Mouse (Mus musculus) adrenal gland, adult 18-20 months (tissue): Measurements from ENCODE around the gene Gpr3. TPM values are rescaled to one million over a fixed set of nuclear protein-coding genes. Genes with fewer than 3 reads are reported as not detected.

ENCODE experiments used
- DNase-seq, 2 experiments: peaks; one replicate each; pipeline ENCODE4 v3.0.0; 2021 to 2022; ENCODE audit warnings: low spot score in 2 of 2
- total RNA-seq, 2 experiments: library from RNA; stranded (reverse); gene quantifications; 1 replicate in 1 of 2; 2 replicates in 1 of 2; pipeline ENCODE4 v1.2.3; 2021

The Gpr3 gene
- total RNA-seq, 2 experiments from 2014 or later, result 0.26 to 1.2 TPM

DNA sequence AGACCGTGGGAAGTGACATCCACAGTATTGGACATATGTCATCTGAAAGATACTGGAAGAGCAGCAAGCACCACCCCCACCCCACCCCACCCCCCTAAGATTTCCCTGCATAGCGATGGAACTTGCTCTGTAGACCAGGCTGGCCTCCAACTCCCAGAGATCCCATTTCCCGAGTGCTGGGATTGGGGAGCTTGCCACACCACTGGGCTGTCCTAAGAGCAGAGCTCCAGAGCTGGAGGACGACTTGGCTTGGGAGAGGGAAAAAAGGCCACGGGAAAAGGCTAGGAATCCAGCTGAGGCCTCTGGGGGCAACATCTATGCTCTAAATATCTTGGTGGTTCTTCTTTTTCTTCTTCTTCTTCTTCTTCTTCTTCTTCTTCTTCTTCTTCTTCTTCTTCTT lies 22.4 kb upstream of the Gpr3 start:
- DNase-seq, result no peak

DNA sequence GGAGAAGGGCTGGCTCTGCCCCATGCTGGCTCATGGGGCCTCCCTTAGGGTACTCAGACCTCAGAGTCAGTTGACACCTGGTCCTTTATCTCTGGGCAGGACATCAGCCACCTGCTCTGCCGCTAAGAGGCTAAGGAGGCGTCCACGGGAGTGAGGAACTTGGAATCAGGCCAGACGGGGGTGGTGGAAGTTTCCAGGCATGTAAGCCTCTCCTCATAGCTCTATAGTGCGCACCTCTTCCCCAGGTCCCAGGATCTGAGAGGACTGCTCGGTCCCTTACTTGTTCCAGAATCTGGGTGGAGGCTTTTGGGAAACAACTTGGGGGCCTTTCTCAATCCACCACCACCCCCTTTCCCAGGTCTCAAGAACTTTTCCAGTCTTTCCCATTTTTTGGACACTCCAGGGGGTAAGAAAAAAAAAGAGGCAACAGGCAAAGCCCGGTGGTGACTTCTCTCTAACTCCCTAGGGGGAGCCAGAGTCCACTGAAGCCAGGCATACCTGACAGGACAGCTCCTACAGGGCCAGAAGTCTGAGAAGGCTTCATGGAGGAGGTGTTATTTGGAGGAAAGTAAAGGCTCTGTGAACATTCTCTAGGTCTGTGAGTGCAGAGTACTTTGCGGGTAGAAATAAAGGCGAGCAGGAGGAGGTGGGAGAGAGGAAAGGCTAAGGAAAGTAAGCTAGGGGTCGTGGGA lies 21.1 kb upstream of the Gpr3 start:
- DNase-seq, result no peak

DNA sequence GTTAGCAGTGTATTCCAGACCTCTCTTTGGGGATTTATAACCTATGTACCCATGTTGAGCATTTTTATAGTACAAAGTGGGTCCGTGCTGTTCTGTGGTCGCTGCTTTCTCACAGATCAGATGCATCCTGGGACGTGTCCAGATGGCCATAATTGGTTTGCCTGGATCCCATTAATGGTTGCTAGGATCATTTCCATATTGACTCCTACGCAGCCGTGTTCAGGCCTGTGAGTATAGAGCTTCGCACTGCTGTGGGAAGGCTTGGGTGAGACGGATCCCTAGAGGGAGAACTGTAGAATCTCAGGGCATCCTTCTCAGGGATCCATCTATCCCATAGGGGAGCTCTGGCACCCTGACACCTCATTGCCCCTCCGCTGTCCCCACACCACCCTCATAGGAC lies 17.2 kb upstream of the Gpr3 start:
- no peak for DNase-seq

DNA sequence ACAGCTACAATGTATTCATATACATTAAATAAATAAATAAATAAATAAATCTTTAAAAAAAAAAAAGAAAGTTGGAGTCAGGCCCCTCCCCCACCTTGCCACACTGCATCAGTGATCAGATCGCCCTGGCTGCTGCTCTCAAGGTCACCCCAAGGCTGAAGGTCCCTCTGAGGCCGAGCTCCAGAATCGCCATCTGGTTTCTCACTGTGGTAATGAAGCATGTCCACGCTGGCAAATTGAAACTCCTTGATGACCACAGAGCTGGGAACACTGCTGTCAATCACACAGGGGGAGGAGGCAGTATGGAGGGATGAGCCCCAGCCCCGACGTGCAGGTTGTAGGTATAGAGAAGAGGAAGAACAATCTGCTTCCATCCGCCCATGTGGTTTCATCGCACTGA lies 15.3 kb upstream of the Gpr3 start:
- DNase-seq, result no peak

DNA sequence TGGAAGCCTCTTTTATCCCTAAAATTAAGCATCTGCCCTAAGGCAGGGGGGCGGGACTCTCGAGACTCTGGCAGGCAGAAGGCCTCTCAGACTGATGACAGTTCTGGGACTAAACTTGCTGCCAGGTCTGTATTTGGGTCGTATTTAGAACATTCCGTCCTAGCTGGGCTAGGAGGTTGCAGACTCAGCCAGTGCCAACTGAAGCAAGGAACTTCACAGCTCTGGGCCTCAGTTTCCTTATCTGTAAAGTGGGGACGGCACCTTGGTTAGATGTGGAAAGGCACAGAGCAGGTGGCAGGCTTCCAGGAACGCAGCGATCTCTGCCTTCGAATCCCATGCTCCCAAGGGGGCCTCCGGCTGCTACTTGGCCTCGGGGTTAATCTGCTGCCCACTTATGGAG lies 13.7 kb upstream of the Gpr3 start:
- no peak for DNase-seq

DNA sequence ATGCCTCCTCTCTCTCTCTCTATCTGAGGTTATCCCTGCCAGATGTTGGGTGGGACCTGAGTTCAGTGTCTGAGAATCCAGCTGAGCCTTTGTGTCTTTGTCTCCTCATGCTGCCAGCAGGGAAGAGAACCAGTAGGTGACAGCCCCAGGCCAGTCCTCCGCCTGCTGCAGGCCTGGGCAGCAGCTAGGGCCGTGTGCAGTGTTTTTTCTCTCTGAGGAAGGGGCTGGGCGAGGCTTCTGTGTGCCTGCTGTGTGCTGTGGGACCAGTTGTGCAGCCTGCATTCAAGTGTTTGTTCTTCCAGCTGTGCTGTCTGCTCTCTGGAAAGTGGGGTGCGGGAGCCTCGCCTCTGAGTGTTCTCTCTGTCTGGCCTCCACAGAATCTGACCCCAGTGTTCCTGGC lies 11.5 kb upstream of the Gpr3 start:
- DNase-seq, result no peak

DNA sequence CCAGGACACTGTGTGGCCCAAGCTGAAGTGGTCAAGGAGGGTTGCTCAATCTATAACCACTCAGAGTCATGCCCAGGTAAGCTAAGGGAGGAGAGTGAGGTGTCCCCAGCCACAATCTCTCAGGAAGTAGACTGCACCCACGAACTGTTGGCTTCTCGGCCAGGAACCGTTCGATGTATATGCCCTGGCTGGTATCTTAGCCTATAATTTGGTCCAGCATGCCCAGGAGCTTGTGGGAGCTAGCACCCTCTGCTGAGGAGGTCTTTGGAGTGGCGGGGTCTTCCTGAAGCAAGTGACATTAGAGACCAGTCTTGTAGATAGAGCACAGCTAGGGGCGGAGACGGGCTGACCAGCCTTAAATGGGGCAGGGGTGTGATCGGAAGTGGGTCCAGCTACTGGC lies 9.4 kb upstream of the Gpr3 start:
- no peak for DNase-seq

DNA sequence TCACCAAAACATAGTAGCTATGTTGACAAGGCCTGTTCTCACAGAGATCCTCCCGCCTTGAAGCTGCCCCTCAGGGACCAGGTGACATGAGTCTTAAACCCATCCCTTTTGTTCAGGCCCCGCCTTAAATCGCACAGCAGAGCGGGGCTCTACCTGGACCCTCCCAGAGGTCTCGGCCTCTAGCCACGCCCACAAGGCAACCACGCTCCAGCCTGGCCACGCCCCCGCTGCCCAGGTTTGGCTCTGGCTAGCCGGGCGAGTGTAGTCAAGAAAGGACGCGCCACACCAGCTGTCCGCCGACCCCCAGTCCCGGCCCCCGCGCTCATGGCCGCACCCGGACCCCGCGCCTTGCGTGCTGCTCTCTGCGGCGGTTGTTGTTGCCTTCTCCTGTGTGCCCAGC lies 8.3 kb upstream of the Gpr3 start:
- DNase-seq, result no peak

DNA sequence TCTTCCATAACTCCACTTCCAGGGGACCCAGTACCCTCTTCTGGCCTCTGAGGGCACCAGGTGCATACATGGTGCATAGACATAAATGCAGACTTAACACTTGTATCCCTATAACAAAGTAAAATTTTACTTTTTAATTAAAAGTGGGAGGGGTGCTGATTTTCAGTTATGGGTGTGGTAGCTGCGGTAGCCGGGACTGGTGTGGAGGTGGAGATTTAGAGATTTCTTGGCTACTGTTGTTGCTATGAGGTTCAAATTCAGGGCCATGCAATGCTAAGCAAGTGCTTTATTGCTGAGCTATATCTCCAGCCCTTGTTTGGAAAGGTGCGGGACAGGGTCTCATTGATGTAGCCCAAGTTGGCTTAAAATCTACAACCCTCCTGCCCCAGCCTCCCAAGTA lies 6.4 kb upstream of the Gpr3 start:
- DNase-seq, result no peak

DNA sequence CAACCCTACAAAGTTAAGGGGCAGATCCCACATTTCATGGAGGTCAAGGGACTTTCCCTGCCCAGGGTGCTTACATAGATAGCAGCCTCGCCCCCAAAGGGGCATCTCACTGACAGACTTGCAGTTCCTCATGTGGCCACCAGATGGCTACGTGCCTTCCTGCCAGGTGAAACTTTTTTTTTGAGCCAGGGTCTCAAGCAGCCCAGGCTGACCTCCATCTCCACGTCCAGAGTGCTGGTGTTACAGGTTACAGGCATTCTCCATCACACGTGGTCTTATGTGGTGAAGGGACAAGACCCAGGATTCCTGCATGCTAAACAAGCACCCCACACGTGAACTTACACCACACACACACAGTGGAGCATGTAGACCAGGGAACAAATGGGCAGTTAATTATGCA lies 5.3 kb upstream of the Gpr3 start:
- peak in 1 of 2 experiments; percentile 51 for DNase-seq

DNA sequence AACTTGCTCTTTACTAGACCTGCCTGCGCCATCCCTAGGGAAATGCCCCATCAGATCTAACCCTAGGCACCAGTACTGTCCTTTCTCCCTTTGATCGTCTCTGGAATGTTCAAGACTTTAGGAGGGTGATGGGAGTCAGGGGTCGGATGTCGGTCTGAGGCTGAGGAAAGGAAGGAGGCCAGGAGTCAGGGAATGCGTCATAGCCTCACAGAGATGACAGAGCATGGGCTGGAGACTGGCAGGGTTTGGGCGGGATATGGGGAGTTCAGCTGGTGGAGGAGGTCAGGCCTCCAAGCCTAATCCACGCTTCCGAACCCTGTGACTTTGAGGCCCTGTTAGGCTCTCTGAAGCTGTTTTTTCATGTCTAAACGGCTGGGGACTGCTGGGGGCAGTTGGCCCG lies 1.3 kb upstream of the Gpr3 start:
- DNase-seq, result no peak

DNA sequence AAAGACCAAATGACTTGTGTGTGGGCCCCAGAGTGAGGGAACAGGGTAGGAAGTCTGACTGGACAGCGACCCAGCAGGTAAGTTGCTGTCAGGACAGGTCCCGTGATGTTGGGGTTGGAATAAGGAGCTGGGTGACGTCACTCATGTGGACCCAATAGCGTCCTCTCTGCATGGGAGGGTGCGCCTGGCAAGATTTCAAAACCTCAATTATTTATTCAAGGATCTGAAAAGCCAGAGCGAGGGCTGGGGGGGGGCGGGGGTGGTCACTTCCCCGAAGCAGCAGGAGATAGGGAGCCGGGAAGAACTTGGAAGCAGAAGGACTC lies 893 bp upstream of the Gpr3 start:
- no peak for DNase-seq

DNA sequence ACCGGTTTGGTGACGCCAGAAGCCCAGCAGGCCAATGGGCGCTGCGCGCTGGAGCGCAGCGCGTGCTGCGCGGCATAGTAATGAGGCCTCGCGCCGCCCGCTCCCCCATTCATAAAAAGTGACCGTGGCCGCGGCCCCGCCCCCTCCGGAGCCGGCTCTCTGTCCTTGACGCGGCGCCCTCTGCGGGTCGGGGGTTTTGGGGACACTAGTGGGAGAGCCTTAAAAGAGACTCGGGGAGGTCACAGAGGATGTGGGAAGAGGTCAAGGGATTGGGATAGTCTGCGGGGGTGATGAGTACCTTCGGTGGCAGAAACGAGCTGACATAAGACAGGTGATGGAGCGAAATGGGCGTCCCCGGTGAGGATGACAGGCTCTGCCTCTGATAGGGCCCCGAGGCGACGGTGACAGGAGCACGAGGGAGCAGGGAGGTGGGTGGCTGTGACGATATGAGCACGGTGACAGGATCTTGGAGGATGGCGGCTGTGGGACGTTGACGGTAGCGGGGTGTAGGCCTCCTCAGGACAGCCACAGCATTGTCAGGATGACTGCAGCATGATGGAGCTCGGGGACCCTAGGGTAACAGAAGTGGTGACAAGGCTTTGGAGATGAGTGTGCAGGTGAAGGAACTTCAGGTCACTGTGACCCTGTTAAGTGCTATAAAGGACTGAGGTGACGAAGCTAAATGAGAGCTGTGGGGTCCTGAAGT lies 379 bp upstream of the Gpr3 start:
- DNase-seq, result peak; percentile 74 to 81

DNA sequence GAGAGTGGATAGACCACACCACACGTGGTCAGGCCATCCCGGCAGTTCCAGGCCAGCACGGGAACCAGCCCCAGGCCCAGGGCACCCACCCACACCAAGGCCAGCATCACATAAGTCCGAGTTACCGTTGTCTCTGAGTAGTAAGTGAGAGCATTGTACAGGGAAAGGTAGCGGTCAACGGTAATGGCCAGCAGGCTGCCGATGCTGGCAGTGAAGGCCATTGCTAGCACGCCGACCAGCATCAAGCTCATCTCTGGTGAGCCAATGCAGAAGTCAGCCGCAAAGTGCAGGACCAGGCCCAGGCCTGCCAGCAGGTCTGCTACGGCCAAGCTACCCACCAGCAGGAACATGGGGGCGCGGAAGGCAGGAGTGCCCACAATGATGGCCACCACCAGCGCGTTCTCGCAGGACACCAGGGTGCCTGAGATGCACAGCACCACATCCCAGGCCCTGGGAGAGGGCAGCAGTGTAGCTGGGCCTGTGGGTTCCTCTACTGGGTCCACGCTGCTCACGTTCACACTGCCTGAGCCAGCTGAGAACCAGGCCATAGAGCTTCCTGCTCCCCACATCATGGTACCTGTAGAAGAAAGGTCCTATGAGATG lies 1.4 kb downstream of the Gpr3 start:
- no peak for DNase-seq

DNA sequence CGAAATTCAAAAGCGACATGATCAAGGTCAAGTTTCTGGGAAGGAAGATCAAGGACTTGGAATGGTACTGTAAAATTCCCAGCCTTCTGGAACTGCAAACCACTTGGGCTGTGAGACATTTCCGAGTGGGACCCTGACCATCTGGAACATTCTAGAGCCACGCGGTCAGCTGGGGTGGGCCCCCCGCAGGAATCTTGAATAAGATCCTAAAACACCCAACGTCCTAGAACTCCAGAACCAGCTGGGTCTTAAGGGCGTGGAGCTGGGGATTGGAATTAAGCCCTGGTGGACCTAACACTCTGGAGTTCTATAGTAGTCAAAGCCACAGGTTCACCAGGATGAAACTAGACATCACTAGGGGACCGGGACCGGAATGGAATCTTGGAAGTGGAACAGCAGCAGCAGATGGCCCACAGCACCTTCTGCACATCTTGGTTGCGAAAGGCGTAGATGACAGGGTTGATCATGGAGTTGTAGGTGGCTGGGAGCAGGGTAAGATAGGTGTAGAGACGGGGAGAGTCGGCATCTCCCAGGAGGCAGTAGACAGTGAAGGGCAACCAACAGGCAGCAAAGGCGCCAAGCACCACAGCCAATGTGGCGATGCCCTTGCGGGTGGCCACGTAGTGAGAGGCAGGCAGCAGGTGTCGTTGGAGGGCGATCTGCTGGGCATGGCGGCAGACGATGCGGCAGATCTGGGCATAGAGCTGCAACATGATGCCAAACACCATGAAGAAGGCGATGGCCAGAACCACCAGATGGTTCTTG lies 2.1 kb downstream of the Gpr3 start:
- no peak for DNase-seq

DNA sequence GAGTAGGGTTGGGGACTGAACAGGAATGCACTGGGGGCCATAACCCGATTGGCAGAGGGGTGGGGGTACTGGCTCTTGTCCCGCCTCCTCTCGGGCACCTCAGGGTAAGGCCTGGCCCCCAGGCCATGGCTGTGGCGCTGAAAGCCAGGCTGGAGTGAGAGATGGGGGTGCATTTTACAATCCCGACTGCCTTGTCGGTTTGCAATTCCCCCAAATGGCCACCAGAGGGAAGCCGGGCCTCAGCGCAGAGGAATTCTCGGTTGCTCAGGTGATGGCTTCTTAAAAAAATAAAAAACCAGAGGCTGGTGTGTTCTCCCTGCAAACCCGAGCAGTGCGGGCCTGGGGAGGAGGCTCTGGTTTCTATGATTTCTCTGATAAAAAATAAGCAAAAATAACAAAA lies 3.0 kb downstream of the Gpr3 start:
- DNase-seq, result peak in 1 of 2 experiments; percentile 51

DNA sequence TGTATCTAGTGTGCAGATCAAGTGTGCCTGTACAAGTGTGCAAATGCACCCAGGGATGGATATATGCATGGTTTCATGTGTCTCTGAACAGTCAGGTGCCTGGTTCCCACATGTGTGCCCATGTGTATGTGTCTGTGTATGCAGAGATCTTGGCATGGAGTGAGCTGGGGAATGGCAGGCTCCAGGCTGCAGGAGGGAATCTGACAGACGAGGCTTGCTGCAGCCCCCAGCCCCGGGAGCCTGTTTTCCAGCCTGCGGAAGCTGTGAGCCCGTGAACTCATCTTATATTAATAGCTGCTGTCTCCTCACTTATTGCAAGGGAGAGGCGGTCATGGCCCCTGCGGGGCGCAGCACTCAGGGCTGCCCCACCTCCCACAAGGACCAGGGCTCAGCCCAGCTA lies 8.0 kb downstream of the Gpr3 start:
- DNase-seq, result no peak

DNA sequence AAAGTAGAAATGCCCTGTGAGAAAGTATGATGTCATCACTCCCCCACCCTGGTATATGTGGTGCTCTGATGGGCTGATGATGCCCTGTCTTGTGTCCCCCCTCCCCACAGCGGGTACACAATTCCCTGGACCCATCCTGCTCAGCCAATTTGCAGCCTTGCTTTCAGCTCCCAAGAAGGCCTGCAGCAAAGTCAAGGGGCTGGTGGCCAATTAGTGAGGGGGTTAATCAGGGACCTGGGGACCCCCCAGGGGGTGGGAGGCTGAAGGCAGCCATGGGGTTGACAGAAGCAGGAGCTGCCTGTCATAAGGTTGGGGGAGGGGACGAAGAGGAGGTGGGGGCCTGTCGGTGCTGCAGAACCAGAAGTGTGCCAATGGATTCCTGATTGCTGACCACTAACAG lies 8.7 kb downstream of the Gpr3 start:
- no peak for DNase-seq

DNA sequence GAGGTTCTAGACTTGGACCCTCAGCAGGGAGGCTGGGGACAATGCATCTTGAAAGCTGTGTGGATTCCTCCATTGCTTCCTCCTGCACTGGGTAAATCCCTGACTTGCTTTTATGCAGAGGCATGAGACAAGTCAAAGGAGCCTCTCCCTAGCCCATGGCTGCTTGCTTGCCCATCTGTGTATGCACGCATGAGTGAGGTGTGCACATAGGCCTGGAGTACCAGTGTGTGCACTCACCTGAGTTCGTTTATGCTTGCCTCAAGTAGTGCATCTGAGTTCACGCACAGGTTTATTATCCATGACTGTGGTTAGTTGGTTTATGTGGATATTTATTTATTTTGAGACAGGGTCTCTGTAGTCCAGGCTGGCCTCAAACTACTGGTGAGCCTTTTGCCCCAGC lies 10.1 kb downstream of the Gpr3 start:
- DNase-seq, result no peak

DNA sequence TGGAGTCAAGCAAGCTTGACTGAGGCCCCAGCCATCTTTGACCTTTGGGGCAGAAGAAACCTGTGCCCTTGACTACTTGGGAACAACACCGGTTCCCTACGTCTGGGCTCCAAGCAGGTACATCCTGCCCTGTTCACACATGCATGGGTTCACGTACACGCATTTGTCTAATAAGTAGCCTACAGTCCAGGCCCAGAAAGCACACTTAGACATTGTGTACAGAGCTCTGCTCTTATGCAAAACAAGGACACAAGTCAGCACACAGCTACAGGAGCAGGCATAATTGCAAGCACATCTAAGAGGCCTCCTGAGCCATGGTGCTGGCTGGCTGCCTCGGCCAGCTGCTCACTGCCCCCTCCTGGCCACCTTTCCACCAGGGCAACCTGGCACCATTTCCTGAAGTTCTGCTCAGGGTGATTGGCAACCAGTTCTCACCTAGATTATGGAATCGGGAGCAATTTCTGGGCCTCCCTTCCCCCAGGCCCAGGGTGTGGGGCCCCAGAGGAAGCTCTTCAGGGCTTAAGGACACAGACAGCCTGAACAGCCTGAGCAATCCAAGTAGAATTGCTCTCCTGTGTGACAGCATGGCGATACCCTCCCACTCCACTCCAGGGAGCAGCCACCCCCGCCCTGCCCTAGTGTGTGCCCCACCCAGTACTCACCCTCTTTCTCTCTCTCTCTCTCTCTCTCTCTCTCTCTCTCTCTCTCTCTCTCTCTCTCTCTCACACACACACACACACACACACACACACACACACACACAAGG lies 11.1 kb downstream of the Gpr3 start:
- peak; percentile 55 to 63 for DNase-seq

DNA sequence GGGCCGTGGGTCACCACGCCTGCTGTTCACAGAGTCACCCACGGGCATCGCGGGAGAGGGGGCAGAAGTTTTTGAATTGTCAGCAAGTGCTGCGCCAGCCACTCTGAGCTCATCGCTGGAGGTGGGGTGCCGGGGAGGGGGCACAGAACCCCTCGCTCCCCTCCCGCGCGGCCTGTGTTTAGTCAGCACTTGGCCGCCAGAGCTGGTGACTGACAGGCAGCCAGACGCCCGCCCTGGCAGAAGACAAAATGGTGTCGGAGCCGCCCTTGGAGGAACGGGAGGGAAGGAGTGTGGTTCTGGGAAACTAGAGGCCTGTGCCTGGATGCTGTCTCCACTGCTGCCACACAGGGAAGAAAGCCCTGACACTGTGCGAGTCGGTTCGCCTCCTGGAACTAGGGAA lies 12.0 kb downstream of the Gpr3 start:
- peak in 1 of 2 experiments; percentile 43 for DNase-seq
